Mouse (Mus musculus): Measurements from ENCODE around the gene Epas1.

Gene Epas1

DNA sequence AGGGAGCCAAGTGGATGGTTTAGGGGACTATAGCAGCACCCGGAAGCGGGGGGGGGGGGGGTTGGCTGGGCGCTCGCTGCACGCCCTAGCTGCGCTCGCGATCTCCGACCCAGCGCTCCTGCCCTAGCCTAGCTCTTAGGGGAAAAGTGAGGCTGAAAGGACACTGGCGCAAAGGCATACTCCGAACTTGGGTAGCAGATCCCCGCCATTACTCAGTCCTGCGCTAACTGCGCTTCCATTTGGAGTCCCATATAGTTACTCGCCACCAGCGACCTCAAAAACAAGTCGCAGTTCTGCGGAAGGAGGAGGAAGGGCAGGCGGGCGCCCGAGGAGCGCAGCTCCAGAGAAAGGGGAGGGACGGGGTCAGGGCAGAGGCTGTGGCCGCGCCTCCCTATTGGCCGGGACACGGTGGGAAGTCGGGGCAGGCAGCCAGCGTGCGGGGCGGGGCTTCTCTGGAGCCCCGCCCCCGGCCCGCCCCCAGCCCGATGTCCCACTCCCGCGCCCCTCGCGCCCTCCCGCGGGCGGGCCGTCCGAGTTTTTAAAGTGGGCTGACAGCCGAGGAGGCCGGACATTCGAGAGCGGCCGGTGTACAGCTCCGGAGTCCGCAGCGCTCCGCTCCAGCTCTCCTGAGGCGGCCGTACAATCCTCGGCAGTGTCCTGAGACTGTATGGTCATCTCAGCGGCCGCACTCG is at the start of gene Epas1:
TSS of gene Epas1 (plus strand) at position 571 of the 692 bp plus-strand sequence.
- peak; percentile 51; the same call in 1 of the 2 replicates for ATAC-seq (ENCODE audit: insufficient number of reproducible peaks, low FRiP score, low TSS enrichment)

DNA sequence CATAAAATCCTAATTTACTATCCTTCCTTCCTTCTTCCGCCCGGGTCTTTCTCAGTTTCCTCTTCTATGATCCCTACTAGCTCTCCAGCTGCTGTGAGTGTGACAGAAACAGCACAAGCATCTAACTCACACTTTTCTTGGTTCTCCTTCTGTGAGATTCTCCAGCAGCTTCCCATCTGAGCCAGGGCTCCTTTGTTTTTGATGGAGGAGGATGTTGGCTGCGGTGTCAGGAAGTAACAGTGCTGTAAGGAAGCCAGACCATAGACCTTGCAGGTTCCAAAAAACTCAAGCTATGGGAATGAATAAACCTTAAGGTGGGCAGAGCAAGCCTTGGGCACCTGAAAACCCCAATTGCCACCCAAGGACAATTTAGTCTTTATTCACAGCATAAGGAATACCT is 48.3 kb upstream of the Epas1 start:
- ATAC-seq (ENCODE audit: insufficient number of reproducible peaks, low FRiP score, low TSS enrichment), result no peak

DNA sequence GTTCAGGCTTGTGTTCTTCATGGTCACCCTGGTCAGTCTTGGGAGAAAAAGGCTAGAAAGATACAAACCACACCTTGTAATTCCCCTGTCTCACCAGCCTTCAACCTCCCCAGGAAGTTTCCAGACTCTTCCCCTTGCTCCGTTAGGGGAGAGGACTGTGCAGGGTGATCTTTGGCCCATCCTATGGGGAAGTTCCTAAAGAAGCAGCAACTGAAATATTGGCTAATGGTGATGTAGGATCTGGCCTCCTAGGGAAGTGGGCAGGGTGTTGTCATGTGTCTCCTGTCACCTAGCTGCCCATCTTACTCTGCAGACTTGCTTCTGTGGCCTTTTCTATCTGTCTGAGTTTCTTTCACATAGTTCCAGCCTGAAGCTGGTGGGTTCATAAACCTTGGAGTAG is 47.0 kb upstream of the Epas1 start:
- ATAC-seq (ENCODE audit: insufficient number of reproducible peaks, low FRiP score, low TSS enrichment), result no peak

DNA sequence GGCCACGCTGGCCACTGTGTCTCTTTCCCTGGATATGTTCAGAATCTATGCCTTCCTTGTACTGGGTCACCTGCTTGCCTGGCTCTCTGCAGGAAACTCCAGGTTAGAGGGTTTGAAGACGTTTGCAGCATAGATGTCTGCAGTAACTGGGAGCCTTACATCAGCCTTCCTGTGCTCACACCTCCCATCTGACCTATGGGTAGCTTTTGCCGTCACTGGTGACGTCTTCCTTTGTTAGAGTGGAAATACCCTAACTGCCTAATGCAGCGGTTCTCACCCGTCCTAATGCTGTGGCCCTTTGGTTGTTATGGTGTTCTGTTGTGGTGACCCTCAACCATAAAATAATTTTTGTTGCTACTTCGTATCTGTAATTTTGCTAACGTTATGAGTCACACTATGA is 43.7 kb upstream of the Epas1 start:
- ATAC-seq (ENCODE audit: insufficient number of reproducible peaks, low FRiP score, low TSS enrichment), result no peak

DNA sequence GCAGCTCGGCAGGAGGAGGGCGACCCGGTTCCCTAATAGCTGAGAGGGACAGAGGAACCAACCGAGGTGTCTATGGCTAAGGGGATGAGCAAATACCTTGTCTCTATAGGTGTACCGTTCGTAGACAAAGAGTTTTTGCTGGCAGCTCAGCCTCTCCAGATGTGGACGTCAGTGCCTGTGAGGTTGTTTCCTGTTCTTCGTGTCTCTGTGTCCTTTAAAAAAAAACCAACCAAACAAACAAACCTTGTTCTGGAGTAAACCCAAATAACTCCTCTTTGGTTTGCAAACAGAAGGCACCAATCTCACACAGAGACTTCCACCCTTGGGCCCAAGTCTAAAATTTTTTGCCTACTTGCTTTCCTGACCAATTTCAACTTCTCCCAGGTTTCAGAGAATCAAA is 43.1 kb upstream of the Epas1 start:
- no peak for ATAC-seq (ENCODE audit: insufficient number of reproducible peaks, low FRiP score, low TSS enrichment)

DNA sequence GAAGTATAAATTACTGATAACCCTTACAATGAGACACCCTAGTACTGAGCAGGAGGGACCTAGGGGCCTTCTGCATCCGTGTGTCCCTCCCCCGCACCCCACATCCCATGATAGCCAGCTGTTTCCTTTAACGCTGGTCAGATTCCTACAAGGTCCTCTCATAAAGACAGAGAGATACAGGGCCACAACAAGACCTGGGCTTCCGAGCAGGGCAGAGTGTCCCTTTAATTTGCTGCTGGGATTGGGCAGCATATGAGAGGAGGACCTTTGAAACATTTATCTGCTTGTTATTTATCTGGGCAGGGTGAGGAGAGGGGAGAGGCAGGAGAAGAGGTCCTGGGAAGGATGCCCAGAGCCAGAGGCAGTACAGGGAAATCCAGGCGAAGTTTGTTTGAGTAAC is 41.6 kb upstream of the Epas1 start:
- ATAC-seq (ENCODE audit: insufficient number of reproducible peaks, low FRiP score, low TSS enrichment), result no peak

DNA sequence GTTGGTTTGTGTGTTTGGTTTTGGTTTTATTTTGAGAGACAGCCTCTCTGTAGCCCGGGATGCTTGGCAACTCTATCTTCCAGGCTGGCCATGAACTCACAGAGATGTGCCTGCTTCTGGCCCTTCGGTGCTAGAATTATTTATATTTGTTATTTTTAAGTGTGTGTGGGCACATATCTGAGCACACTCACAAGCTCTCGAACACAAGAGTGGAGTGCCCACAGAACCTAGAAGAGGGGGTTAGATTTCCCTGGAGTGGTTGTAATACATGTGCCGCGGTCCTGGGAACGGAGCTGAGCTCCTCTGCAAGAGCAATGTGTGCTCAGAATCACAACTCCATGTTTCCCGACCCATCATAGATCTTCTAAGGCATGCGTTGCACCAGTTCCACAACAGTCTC is 40.9 kb upstream of the Epas1 start:
- no peak for ATAC-seq (ENCODE audit: insufficient number of reproducible peaks, low FRiP score, low TSS enrichment)

DNA sequence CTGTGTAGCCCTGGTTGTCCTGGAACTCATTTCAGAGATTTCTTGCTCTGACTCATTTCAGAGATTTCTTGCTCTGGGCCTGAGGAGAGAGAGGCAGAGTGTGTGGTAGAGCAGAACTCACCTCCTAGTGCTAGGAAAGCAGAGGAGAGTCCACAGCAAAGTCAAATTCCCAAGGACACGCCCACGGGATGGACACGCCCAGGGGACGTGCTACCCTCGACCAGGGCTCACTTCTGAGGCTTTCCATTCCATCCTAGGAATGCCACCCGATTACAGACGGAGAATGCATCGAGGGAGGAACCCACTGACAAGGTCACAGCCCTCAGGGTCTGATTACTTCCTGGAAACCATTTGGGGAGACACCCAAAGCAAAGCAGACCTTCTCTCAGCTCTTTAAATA is 39.9 kb upstream of the Epas1 start:
- no peak for ATAC-seq (ENCODE audit: insufficient number of reproducible peaks, low FRiP score, low TSS enrichment)

DNA sequence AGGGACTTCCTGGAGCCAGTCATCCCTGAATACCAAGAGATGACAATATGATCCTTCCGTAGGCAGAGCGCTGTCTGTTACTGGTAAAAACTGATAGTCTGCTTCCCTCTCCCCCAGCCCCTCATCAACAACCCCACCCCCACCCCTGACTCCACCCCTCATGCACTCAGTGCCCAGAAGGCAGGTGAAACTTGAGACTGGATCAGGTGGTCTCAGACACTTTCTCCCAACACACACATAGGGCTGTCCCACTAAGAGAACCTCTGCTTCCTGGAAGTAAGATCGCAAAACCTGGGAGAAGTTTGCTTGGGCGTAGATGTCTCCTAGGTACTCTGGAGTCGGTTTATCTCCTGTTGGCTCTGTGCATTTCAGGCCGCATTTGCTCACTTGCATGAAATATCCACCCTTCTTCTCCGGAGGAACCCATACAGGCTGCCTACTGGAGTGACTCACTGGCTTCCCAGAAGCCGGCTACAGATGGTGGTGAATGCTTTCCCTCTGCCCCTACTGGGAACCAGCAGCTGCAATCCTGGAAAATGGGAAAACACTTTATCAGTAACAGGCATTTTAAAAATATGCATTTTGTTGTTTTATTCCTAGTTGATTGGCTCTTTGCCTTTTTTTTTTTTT is 28.6 kb upstream of the Epas1 start:
- ATAC-seq (ENCODE audit: insufficient number of reproducible peaks, low FRiP score, low TSS enrichment), result no peak

DNA sequence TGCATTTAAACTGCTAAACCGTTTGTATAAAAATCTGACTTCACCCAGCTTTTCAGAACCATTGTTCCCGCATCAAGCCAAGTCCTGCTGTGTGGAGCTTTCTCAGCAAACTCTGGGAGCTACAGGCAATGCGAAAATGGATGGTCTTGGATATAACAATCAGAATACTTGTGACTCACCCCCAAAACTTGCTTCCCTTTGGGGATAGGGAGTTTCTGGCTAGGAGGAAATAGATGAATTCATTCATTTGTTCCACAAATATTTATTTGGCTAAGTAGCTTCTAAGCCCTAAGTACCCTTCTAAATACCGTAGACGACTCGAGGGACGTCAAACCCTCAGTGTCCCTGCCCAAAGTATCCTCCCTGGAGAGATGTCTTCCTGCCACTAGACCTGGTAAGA is 27.0 kb upstream of the Epas1 start:
- ATAC-seq (ENCODE audit: insufficient number of reproducible peaks, low FRiP score, low TSS enrichment), result no peak

DNA sequence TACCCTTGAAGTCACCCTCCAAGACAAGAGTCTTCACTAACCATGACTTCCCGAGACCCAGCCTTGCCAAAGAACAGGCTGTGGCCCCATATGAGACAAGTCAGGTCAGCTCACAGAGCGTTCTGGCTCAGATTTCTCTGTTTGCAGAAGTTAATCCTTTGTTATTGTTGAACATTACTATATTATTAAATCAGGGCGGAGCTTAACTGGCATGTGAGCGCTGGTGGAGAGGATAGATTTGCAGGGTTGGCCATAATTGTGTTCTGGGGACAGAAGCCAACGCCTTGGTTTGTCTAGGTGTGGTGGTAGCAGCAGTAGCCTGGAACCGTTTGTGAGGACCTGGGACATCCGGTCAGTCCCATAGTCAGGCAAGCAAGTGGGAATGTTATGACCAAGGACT is 26.5 kb upstream of the Epas1 start:
- ATAC-seq (ENCODE audit: insufficient number of reproducible peaks, low FRiP score, low TSS enrichment), result no peak

DNA sequence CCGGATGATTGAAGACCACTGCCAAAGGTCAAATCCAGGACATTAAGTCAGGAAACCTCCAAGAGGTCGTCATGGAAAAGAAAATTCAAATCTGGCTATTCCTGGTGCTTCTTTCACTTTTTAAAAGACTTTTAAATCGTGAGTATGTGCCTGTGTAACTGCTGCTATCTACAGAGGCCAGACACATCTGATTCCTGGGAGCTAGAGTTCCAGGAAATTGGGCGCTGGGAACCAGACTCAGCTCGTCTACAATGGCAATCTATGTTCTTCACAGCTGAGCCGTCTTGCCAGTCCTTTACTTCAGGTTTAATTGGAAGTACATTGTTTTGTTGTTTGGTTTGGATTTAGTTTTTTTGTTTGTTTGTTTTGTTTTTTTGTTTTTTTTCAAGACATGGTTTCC is 22.2 kb upstream of the Epas1 start:
- no peak for ATAC-seq (ENCODE audit: insufficient number of reproducible peaks, low FRiP score, low TSS enrichment)

DNA sequence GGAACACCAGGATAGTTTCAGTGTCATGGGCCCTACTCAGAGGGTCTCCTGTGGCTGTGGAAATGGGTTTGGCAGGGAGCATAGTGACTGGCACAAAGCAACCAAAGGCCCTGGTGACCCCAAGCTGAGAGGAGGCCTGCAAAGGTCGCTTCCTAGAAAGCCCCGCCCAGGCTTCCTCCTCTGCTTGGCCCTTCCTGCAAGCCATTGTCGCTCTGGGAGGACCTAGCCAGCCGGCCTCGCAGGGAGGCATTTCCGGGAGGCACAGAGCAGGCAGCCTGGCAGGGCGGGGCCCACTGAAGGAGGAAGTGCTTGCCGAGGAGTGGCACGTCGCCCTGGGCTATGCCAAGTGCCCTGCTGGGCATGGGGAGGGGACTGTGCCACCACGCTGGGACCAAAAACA is 21.5 kb upstream of the Epas1 start:
- no peak for ATAC-seq (ENCODE audit: insufficient number of reproducible peaks, low FRiP score, low TSS enrichment)

DNA sequence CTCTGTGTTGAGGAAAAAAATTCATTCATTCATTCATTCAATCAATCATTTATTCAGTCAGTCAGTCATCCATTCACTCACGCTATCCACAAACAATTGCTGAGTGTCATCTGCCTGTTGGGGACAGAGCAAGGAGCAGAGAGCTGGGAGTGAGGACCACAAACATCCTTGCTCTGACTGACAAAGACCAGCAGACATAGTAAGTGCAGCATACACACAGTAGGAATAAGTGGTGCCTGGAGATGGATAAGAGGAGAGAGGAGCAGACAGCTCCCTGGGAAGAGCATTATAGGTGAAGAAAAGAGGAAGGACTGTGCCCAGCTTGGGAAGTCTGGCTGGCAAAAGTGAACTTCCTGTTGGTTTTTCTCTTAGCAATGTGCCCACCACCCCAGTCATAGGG is 21.0 kb upstream of the Epas1 start:
- no peak for ATAC-seq (ENCODE audit: insufficient number of reproducible peaks, low FRiP score, low TSS enrichment)

DNA sequence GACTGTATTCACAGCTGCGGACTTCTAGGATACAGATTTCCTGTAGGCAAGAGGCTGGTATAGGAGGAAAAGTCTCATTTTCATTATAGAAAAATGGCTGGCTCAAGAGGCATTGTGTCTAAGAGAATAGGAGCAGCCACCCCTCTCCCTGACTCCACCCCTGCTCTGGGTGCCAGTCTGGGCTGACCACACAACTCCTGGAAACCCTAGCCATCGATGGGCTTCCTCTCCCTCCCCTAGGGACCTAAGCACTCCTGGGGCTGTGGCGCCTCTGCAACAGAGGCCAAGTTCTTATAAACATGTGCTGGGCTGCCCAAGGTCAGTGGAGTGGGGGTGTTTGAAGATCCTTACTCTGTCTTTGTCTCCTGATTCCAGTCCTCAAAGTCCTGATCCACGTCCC is 19.9 kb upstream of the Epas1 start:
- ATAC-seq (ENCODE audit: insufficient number of reproducible peaks, low FRiP score, low TSS enrichment), result no peak

DNA sequence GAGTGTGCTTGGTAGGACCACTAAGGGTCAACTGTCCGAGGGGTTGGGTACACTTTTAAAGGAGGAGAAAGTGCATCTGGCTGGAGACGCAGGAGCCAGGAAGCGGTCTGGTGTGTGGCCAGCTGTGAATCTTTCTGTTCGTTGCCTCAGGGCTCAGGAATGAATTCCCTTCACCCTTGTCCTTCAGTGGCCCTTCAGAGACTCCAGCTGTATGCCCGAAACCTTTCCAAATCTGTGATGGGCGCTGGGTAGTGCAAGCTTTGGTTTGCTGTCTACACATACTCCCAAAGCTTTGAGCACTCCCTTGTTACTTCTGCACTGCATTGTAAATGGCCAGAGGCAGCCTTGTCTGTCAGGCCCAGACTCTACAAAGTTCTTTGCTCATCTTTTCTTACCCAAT is 15.0 kb upstream of the Epas1 start:
- ATAC-seq (ENCODE audit: insufficient number of reproducible peaks, low FRiP score, low TSS enrichment), result no peak

DNA sequence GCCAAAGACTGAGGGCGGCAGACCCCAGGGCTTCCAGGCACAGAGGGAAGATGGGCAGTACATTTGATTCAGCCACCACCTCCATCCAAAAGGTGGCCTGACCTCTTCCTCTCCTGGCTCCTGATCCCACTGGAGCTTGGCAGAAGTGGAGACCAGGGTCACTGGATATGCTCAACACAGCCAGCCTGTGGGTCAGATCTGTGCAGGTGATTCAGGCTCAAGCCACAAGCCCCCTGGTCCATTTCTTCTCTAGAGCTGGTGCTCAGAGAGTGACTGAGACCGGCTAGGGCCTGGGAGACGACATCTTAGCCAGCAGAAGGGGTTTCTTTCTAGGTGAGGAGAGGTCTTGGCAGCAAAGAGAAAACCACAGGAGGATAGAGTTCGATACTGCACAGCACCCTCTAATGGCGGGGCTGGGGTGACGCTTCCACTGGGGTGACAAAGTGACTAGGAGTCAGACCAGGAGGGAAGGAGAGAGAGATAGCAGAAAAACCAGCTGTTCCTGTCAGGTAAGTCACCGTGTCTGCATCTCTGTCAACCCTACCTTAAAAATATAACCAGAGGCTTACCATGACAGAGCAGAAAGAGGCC is 10.1 kb upstream of the Epas1 start:
- no peak for ATAC-seq (ENCODE audit: insufficient number of reproducible peaks, low FRiP score, low TSS enrichment)

DNA sequence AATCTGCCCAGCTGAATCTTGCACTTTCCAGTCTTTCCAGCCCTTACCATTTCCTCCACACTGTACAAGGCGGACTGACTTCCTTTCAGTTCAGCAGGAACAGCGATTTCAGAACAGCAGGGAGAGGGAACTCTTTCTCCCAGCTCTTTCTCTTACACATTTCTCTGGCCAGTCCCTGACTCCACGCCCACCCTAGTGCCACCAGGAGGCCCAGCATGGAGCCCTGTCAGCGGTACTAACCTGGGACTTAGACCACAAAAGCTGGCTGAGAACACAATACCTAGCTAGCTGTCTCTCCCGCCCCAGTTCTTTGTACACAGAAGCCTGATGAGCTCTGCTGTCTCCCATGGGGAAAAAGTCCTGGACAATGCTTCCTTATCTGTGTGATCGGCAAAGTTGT is 8.6 kb upstream of the Epas1 start:
- ATAC-seq (ENCODE audit: insufficient number of reproducible peaks, low FRiP score, low TSS enrichment), result no peak

DNA sequence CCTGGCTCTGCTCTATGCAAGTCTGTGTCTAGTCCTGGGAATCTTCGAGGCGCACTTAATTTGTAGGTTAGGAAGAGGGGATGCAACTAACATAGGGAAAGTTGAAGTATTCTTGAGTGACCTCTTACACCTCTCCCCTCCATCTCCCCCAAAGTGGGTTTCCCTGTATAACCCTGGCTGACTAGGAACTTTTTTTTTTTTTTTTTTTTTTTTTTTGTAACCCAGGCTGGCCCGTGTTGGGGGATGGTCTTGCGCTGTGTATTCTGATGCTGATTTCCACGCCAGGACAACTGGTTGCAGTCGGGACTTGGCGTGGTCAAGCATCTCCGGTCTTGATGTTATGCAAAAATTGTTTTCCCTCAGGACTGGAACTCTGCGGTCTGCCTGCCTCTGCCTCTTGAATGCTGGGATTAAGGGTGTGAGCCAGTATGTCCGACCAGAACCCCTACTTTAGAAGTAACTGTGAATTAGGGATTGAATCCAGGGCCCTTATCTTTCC is 2.1 kb upstream of the Epas1 start:
- ATAC-seq (ENCODE audit: insufficient number of reproducible peaks, low FRiP score, low TSS enrichment), result no peak

DNA sequence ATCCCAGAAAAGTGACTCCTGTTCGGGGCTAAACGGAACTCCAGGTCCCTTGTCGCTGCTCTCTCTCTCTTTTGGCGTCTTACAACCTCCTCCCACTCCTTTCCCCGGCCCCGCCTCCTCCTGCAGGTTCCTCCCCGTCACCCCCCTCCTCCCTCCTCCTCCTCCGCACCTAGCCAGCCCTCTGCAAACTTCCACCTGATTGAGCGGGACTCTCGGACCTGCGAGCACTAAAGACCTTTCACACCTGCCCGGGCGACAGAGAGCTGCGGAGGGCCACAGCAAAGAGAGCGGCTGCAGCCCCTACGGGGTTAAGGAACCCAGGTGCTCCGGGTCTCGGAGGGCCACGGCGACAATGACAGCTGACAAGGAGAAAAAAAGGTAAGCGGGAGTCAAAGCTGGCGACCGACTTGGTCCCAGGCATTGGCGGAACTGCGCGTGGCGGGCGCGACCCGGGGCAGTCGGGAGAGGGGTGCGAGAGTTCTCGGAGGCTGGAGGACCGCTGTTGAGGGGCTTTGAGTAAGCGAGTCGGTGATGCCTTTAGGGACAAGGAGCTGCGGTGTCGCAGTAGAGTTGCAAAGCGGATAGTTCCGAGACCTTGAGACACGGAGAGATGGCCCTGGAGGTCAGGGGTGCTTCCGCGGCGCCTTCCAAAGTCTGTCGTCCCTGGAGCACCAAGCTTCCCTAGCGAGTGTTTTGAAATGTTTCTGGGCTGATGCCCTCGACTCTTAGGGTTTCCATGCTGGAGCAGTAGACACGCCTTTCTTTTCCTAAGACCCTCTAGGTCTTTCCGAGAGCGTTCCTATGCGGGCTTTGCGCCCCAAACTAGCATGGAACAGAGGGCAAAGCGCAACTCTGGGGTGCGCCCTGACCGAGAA is 668 bp downstream of the Epas1 start:
- ATAC-seq (ENCODE audit: insufficient number of reproducible peaks, low FRiP score, low TSS enrichment), result no peak
